Mouse (Mus musculus) lung, postnatal 0 days (tissue): ENCODE results near the gene Hes3.

Experiments
- CTCF ChIP-seq: IDR thresholded peaks from 2 replicates; pipeline ENCODE4 v1.5.1; 2016; ENCODE audit warnings: antibody characterized with exemption, mild to moderate bottlenecking
- EP300 ChIP-seq: IDR thresholded peaks from 2 replicates; pipeline ENCODE4 v1.6.1; 2016; ENCODE audit warnings: antibody characterized with exemption, mild to moderate bottlenecking, control low read depth

DNA sequence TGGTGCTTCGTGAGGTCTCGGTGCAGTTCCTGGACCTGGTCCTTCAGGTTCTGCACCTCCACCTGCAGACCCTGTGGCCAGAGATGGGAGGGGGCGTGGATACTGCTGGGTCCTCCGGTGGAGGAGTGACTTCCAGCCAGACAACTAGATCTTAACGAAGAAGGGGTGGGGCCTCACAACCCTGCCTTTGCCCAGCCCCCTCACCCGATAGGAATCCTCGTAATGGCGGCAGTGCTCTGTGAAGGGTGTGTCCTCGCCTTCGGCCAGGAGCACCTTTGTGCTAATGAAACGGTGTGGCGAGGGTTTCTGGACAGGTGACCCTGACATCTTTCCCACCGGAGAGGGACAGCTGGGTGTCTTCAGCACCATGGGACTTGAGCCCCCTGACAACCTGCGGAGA is 20.7 kb upstream of the Hes3 start:
- no peak for TF ChIP-seq CTCF
- TF ChIP-seq EP300, result no peak
